Mouse (Mus musculus) midbrain, embryonic 11.5 days (tissue): ENCODE results near the gene Acvr1b. TPM values are rescaled to one million over a fixed set of nuclear protein-coding genes. Genes with fewer than 3 reads are reported as not detected.
A peak's percentile ranks its signal among the peaks of the same experiment; 100 is the strongest.

Source experiments
- ATAC-seq: fragments of 200-750 bp; cut with Nextera tagmentation; 2 replicates; pipeline ENCODE4 v1.8.0; 2017; ENCODE audit warnings: moderate TSS enrichment, moderate library complexity; ENCODE audit not compliant: low FRiP score
- DNase-seq: peaks from one replicate; pipeline ENCODE4 v3.0.0; 2015; ENCODE audit warnings: low spot score; ENCODE audit errors: missing footprints
- H3K27ac ChIP-seq: fragments of 300-500 bp; sonication (generic); 2 replicates; pipeline ENCODE4 v1.5.1; 2014; ENCODE audit warnings: low read depth, low read length
- H3K27me3 ChIP-seq: fragments of 300-500 bp; sonication (generic); 2 replicates; pipeline ENCODE4 v1.6.1; 2014; ENCODE audit warnings: mild to moderate bottlenecking, low read length, moderate library complexity, mixed read lengths; ENCODE audit not compliant: control insufficient read depth, insufficient read depth
- H3K36me3 ChIP-seq: fragments of 300-500 bp; sonication (generic); 2 replicates; pipeline ENCODE4 v1.6.1; 2014; ENCODE audit warnings: mild to moderate bottlenecking, low read length, moderate library complexity, mixed read lengths; ENCODE audit not compliant: control insufficient read depth, insufficient read depth
- H3K4me1 ChIP-seq: fragments of 300-500 bp; sonication (generic); 2 replicates; pipeline ENCODE4 v1.6.1; 2014; ENCODE audit warnings: low read length; ENCODE audit not compliant: control insufficient read depth, insufficient read depth
- H3K4me2 ChIP-seq: fragments of 300-500 bp; sonication (generic); 2 replicates; pipeline ENCODE4 v1.6.1; 2014; ENCODE audit warnings: mild to moderate bottlenecking, moderate library complexity
- H3K4me3 ChIP-seq: fragments of 300-500 bp; sonication (generic); 2 replicates; pipeline ENCODE4 v1.5.1; 2014; ENCODE audit warnings: low read depth, low read length
- H3K9ac ChIP-seq: fragments of 300-500 bp; sonication (generic); 2 replicates; pipeline ENCODE4 v1.6.1; 2014; ENCODE audit warnings: low read length
- H3K9me3 ChIP-seq: fragments of 300-500 bp; sonication (generic); 2 replicates; pipeline ENCODE4 v1.6.1; 2016; ENCODE audit warnings: low read length; ENCODE audit not compliant: control insufficient read depth
- WGBS: fragments of 180-500 bp; shearing (Covaris S2); extraction: QIAGEN DNeasy Blood & Tissue Kit; methylation state at CpG from one replicate; pipeline ENCODE4 v1.1.7; 2014; 5-methylcytosine and 5-hydroxymethylcytosine counted together
- polyA plus RNA-seq: library from polyadenylated mRNA; unstranded; fragments of >200 nt; fragmentation: Nextera tagmentation; extraction: Ambion mirVana; gene quantifications from 2 replicates; pipeline ENCODE4 v1.2.1, GENCODE M21; 2014

Gene Acvr1b
- polyA plus RNA-seq, 1 experiment from 2014 or later, result 15.2 TPM

DNA sequence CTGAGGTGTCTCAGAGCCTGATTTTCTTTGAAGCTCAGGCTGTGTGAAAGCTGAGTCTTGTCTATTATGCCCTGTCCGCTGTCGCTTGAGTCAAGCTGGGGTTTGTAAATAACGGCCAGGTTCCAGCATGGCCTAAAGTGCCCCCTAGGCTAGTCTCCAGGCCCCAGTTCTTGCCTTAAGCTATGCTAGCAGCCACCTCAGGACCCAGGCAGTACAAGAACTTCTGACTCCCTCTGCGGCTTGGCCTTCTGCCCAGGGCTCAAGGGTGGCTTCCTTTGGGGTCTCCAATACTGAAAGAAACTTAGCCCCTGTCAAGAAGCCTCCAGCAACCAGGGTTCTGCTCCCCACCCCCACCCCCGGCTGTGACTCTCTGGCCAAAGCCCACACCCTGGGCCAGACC, 29.7 kb upstream of the Acvr1b start:
- Histone ChIP-seq H3K36me3 (no peaks in the 10 kb centered on the region), H3K9me3 (no peaks in the 10 kb centered on the region), H3K27ac (no peak overlapping the region), H3K27me3 (0 out of 2 replicates have a peak, but pooled peaks cover 2% of the 10 kb centered on the region), H3K4me3 (no peak overlapping the region), H3K4me1 (peaks cover 20% of the 10 kb centered on the region), H3K4me2 (no peak overlapping the region), H3K9ac (no peak overlapping the region)
- no peak for ATAC-seq
- WGBS, result 87% methylated on average over 5 of the region's 5 CpGs
- no peak for DNase-seq

DNA sequence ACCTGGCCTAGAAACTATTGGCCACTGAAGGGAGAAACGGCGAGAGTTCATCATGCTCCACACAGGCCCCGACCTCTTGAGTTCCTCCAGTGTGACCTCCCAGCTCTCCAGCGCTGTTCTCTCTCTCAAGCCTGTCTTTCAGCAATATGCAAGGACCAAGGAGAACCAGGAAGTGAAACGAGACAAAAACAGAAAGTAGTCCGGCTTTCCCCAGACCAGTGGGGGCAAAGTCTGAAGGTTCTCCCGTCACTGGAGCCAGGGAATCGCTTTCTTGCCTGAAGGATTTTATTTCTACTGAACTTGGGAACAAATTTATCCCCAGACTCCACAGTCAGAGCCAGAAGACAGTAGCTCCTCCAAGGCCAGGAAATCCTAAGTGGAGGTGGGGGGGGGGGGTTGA, 29.1 kb upstream of the Acvr1b start:
- DNase-seq (no peak), ATAC-seq (no peak)
- 93% methylated on average over 8 of the region's 8 CpGs for WGBS
- no peak overlapping the region for H3K27ac ChIP-seq
- no peaks in the 10 kb centered on the region for H3K36me3 ChIP-seq
- peaks cover 15% of the 10 kb centered on the region for H3K4me1 ChIP-seq
- H3K9me3 ChIP-seq, result no peaks in the 10 kb centered on the region
- H3K9ac ChIP-seq, result no peak overlapping the region
- H3K27me3 ChIP-seq, result no peaks in the 10 kb centered on the region
- H3K4me3 ChIP-seq, result no peak overlapping the region
- no peak overlapping the region for H3K4me2 ChIP-seq

DNA sequence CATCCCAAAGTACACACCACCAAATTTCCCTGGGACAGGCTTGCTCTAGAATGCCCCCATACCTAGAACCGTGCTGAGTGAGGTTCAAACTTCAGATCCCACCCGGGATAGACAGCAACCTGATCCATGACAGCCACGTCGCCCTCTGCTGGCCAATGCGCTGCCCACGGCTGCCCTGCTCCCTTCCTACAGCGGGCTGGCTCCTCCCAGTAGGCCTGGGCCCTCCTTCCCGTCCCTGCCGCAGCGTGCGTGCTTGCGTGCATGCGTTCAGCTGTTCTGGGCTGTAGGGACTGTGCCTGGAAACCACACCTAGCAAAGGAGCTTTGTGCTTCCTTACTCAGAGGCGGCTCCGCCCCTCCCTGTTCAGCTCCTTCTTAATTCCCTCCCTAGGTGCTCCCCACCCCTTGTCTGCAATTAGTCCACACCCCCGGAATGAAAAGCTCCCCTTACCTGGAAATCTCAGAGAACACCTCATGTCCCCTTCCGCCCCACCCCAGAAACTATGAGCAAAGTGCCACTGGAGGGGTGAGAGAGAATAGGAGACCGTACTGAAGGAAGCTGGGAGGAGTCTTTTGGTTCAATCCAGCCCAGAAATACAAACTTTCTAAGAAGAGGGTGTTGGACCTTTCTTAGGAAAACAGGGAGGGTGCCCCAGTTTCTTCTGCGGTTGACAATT, 28.3 kb upstream of the Acvr1b start:
- peak; percentile 99 for DNase-seq
- H3K4me2 ChIP-seq, result peak overlapping the region; percentile 42
- peak overlapping the region; percentile 47; the same call in 1 of the 2 replicates for H3K9ac ChIP-seq
- no peak overlapping the region for H3K27ac ChIP-seq
- H3K9me3 ChIP-seq, result no peaks in the 10 kb centered on the region
- no peaks in the 10 kb centered on the region for H3K27me3 ChIP-seq
- H3K36me3 ChIP-seq, result no peaks in the 10 kb centered on the region
- ATAC-seq, result peak; percentile 91
- WGBS, result 13% methylated on average over 19 of the region's 19 CpGs
- no peak overlapping the region; the same call in 1 of the 2 replicates for H3K4me3 ChIP-seq
- H3K4me1 ChIP-seq, result peaks cover 10% of the 10 kb centered on the region

DNA sequence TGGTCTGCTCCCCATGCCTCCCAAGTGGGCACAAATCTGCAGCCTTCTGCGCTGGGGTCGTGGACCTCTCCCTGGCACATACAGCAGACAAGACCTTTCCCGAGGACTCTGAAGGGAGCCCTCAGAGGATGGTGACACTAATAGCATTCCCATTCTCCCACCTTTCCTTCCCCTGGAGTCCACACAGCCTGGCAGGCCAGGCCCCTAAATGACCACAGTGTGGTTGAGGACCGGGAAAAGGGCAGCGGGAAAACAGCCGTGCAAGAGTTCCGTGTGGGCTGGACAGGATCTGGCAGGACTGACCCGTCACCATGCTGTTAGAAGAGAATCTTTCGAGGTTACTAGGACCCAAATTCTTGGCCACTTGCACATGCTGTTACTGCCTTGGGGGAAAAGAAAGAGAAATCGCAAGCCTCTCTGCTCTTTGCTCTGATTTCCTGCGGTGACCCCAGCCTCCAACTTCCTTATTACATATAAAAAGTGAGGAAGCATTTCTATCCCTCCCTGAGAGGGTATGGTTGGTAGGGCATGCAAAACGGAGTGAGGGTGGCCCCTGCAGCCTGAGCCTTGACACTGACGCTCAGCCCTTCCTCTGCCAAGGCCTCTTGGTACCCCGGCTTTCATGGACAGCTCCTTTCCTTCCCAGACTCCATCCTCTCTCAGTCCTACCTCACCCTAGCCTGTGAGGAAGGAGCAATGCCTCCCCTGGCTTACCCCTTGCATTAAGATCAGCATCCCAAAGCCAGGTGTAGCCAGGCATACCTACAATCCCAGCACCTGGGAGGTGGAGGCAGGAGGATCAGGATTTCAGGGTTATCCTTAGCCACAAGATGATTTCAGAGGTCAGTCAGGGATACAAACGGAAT, 27.5 kb upstream of the Acvr1b start:
- no peaks in the 10 kb centered on the region for H3K27me3 ChIP-seq
- H3K4me3 ChIP-seq, result no peak overlapping the region
- H3K27ac ChIP-seq, result no peak overlapping the region
- H3K9me3 ChIP-seq, result no peaks in the 10 kb centered on the region
- DNase-seq (no peak), ATAC-seq (no peak)
- H3K36me3 ChIP-seq, result no peaks in the 10 kb centered on the region
- no peak overlapping the region; the same call in 1 of the 2 replicates for H3K4me2 ChIP-seq
- H3K4me1 ChIP-seq, result peaks cover 6% of the 10 kb centered on the region
- no peak overlapping the region for H3K9ac ChIP-seq
- WGBS, result 74% methylated on average over 15 of the region's 15 CpGs

DNA sequence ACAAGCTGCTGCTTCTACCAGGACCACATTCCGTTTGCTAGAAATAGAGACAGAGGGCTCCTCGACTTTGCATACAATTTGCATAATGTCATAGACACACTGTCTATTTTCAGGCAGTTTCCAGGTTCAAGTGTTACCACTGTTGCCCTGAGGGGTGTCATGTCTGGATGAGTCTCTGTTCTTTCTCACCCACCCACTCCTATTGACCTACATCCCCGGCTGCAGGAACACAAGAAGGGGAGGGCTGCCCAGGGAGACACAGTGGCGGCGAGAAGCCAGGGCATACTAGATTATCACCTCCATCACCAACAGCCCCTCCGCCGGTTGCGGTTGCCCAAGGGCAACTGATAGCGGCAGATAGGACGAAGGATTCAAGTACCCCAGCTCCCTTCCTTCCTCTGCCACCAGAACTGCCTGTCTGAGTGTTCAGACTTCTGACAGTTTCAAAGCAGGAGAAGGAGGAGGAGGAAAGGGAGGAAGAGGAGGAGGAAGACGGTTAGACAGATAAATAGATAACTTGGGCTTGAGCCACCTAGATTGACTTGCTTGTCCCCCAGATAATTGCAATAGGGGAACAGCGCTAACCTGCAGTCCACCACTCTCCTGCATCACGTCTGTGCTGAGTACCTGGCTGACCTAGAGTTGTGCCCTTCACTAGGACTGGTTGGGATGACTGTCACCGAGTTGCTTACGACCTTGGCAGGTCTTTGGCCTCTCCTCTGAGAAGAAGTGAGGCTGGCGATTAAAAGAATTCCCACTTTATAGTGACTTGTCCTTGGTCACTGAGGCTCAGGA, 26.6 kb upstream of the Acvr1b start:
- Histone ChIP-seq H3K36me3 (no peaks in the 10 kb centered on the region), H3K27me3 (no peaks in the 10 kb centered on the region), H3K9ac (no peak overlapping the region), H3K9me3 (no peaks in the 10 kb centered on the region), H3K27ac (no peak overlapping the region), H3K4me1 (peaks cover 6% of the 10 kb centered on the region), H3K4me2 (no peak overlapping the region), H3K4me3 (no peak overlapping the region)
- WGBS, result 84% methylated on average over 16 of the region's 16 CpGs
- ATAC-seq, result no peak
- no peak for DNase-seq

DNA sequence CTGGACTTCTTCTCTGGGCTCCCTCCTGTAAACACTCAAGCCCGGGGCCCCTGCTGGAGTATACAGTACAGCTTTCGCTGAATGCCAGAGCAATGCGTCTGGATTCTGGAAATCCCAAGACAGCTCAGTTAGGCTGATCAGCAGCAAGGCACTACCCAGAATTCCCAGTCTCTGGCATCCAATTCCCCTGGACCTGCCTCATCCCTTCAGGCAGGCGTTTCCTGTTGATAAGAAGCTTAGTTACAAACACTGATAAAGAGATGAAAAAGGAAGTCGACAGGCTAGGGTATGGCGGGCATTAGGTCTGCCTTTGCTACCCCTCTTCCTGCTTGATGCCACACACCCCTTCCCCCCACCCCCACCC, 26.0 kb upstream of the Acvr1b start:
- DNase-seq (no peak), ATAC-seq (no peak)
- Histone ChIP-seq H3K4me1 (peaks cover 6% of the 10 kb centered on the region; the same call in 1 of the 2 replicates), H3K36me3 (no peaks in the 10 kb centered on the region), H3K27me3 (no peaks in the 10 kb centered on the region), H3K4me3 (no peak overlapping the region), H3K4me2 (no peak overlapping the region), H3K9ac (no peak overlapping the region), H3K9me3 (no peaks in the 10 kb centered on the region), H3K27ac (no peak overlapping the region)
- 63% methylated on average over 6 of the region's 6 CpGs for WGBS

DNA sequence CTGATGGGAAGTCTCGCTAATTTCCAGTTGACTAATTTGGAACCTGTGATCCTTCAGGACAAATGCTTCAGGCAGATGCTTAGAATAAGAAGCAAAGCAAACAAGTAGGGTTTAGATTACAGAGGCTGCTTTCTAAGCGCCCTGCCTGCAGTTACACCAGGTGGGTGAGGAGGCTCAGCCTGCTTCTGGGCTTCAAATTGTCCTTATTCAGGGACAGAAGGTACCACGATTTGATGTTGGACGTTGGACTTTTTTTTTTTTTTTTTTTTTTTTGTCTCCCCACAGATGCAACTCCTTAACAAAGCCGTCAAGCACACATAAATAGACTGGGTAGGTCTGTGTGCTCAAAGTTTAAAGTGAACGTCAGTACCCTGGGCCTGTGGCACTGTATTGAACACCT, 25.3 kb upstream of the Acvr1b start:
- Histone ChIP-seq H3K4me1 (peaks cover 3% of the 10 kb centered on the region; the same call in 1 of the 2 replicates), H3K36me3 (no peaks in the 10 kb centered on the region), H3K27me3 (no peaks in the 10 kb centered on the region), H3K27ac (no peak overlapping the region), H3K4me2 (no peak overlapping the region), H3K4me3 (no peak overlapping the region), H3K9ac (no peak overlapping the region), H3K9me3 (no peaks in the 10 kb centered on the region)
- no peak for ATAC-seq
- WGBS, result 75% methylated on average over 6 of the region's 6 CpGs
- DNase-seq, result no peak

DNA sequence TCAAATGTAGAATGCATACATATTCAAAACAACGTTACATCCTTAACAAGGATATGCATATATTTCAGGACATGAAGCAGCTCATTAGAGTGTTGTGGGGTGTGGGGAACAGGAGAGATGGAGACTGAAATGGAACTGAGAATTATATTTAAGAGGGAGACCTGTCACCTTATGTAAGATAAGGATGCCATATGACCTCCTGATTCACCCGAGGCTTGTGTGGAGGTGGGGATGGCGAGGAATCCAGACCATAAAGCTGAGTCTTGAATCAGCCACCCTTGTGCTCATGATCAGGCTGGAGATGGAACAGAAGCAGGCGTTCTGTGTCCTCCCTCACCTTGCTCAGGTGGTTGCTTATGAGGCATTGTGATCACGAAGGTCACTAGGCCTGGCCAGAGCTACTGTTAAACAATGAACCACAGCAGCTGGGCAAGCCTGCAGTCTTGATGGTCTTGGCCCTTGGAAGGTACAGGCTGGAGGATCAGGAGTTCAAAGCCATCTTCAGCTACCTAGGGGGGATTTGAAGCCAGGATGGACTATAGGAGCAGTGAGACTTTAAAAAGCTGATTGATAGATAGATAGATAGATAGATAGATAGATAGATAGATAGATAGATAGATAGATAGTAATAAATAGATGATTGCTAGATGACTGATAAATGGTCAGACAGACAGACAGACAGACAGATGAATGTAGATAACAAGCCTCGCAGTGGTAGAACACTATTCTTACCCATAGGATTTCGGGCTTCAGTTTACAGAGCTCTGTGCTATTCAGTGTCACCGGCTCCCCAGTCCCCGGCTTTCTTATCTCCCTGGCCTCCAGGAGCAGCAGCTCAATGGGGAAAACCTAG, 22.2 kb upstream of the Acvr1b start:
- DNase-seq (no peak), ATAC-seq (no peak)
- Histone ChIP-seq H3K4me1 (no peaks in the 10 kb centered on the region), H3K4me3 (no peak overlapping the region), H3K27me3 (no peaks in the 10 kb centered on the region), H3K27ac (no peak overlapping the region), H3K9me3 (no peaks in the 10 kb centered on the region; the same call in 1 of the 2 replicates), H3K36me3 (no peaks in the 10 kb centered on the region), H3K9ac (no peak overlapping the region), H3K4me2 (no peak overlapping the region)
- WGBS, result 82% methylated on average over 9 of the region's 9 CpGs
